Mouse (Mus musculus) spleen, postnatal 36 days (tissue): ENCODE data around the gene Focad.
A peak's percentile ranks its signal among the peaks of the same experiment; 100 is the strongest.

ENCODE experiments used
- DNase-seq, 2 experiments: peaks; one replicate each; pipeline ENCODE4 v3.0.0; 2022; ENCODE audit warnings: low spot score in 2 of 2, mixed read lengths in 1 of 2

The Focad gene

GRCm38 (mm10) chr4:88094062-88094767, at the start of gene Focad:
Gene Focad, plus strand, starts transcription at chr4:88094629.
- peak; percentile 97 to 98 for DNase-seq

GRCm38 (mm10) chr4:88045151-88045550, 49.3 kb upstream of the Focad start:
- no peak for DNase-seq

GRCm38 (mm10) chr4:88046280-88046679, 48.1 kb upstream of the Focad start:
- peak; percentile 26 to 41 for DNase-seq

GRCm38 (mm10) chr4:88075388-88075787, 19.0 kb upstream of the Focad start:
- no peak for DNase-seq

- DNase-seq = no peak
Measured at GRCm38 (mm10) chr4:88078983-88079382, 15.4 kb upstream of the Focad start.

- DNase-seq = no peak
Measured at GRCm38 (mm10) chr4:88081417-88081816, 13.0 kb upstream of the Focad start.

GRCm38 (mm10) chr4:88081885-88082284, 12.5 kb upstream of the Focad start:
- DNase-seq = no peak

GRCm38 (mm10) chr4:88082381-88082780, 12.0 kb upstream of the Focad start:
- DNase-seq = no peak

GRCm38 (mm10) chr4:88083781-88084180, 10.6 kb upstream of the Focad start:
- DNase-seq = no peak

GRCm38 (mm10) chr4:88090316-88090715, 4.1 kb upstream of the Focad start:
- DNase-seq = no peak

- DNase-seq = no peak
Measured at GRCm38 (mm10) chr4:88094768-88095420, 465 bp downstream of the Focad start.

- DNase-seq = no peak
Measured at GRCm38 (mm10) chr4:88095693-88096092, 1.3 kb downstream of the Focad start.

GRCm38 (mm10) chr4:88108585-88108984, 14.2 kb downstream of the Focad start:
- DNase-seq = no peak

GRCm38 (mm10) chr4:88117331-88117730, 22.9 kb downstream of the Focad start:
- peak in 1 of 2 experiments; percentile 5 for DNase-seq

- no peak for DNase-seq
Measured at GRCm38 (mm10) chr4:88117942-88118341, 23.5 kb downstream of the Focad start.

- no peak for DNase-seq
Measured at GRCm38 (mm10) chr4:88118750-88119395, 24.4 kb downstream of the Focad start.

GRCm38 (mm10) chr4:88120091-88120490, 25.7 kb downstream of the Focad start:
- DNase-seq = no peak

- DNase-seq = no peak
Measured at GRCm38 (mm10) chr4:88122472-88122871, 28.0 kb downstream of the Focad start.

- DNase-seq = no peak
Measured at GRCm38 (mm10) chr4:88135936-88136335, 41.5 kb downstream of the Focad start.

- DNase-seq = no peak
Measured at GRCm38 (mm10) chr4:88136528-88136927, 42.1 kb downstream of the Focad start.

GRCm38 (mm10) chr4:88138366-88138917, 44.0 kb downstream of the Focad start:
- DNase-seq = no peak

GRCm38 (mm10) chr4:88149462-88149861, 55.0 kb downstream of the Focad start:
- no peak for DNase-seq
